Mouse (Mus musculus): ENCODE measurements around the gene Alox5. TPM values are rescaled to one million over a fixed set of nuclear protein-coding genes. Genes with fewer than 3 reads are reported as not detected.

The Alox5 gene
- polyA plus RNA-seq, 1 experiment = 0.74 TPM

DNA sequence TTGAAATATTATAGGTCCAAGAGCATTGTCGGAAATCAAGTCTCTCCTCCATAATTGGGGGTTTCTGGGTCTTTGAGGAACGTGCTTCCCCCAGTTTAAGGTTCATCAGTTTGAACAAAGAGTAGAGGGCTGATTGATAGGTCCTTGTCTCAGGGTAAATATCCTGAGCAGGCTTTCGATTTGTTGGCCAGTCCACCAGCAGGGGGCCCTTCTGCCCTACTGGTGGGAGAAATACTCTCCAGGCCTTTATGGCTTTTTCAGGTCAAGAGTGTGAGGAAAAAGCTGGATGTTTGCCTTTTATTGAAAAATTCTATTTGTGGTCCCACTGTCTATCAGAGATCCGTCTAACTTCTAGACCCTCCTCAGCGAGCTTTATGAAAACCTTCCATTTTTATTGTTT, 32.7 kb downstream of the Alox5 start:
- 60% methylated on average over 5 of the region's 5 CpGs for WGBS
- DNase-seq = no peak
- no peaks in the 10 kb centered on the region for H3K4me1 ChIP-seq (ENCODE audit: control insufficient read depth, insufficient read depth, low read length)

DNA sequence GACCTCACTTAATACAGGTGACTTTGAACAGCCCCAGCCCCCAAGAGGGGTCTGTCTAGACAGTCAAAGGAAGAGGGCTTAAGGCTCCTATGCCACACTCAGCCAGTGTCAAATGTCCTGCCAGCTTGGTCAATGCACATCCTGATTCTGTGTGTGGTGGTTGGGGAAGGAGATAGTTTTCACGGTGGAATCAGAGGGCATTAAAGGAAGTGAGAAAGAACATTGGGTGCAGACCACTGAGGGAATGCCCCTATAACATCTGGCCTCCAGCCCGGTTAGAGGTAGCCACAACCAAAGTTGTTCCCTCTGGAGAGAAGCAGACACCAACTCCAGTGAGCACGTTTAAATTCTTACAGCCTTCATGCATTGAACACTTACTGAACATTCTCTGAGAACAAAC, 33.4 kb downstream of the Alox5 start:
- no peak overlapping the region for H3K4me3 ChIP-seq (replicated peaks; ENCODE audit: insufficient read depth, low read depth, low read length)
- DNase-seq = no peak

More for the DNA sequence above, 32.7 kb downstream of the Alox5 start:
- Histone ChIP-seq H3K27ac (ENCODE audit: insufficient read depth, low read length) (no peak overlapping the region), H3K27me3 (ENCODE audit: control insufficient read depth, insufficient read depth, low read length) (no peaks in the 10 kb centered on the region; the same call in 1 of the 2 replicates), H3K4me3 (replicated peaks; ENCODE audit: insufficient read depth, low read depth, low read length) (no peak overlapping the region)
- TF ChIP-seq CTCF (IDR thresholded peaks at IDR 0.05; ENCODE audit: borderline replicate concordance, insufficient read depth, low read depth, low read length) = no peak
- no peak for TF ChIP-seq POLR2A (IDR thresholded peaks at IDR 0.05; ENCODE audit: borderline replicate concordance, insufficient read depth, low read length)

GRCm38 (mm10) chr6:116423664-116424063, 37.3 kb downstream of the Alox5 start:
- Histone ChIP-seq H3K27me3 (ENCODE audit: control insufficient read depth, insufficient read depth, low read length) (no peaks in the 10 kb centered on the region; the same call in 1 of the 2 replicates), H3K4me3 (replicated peaks; ENCODE audit: insufficient read depth, low read depth, low read length) (no peak overlapping the region), H3K4me1 (ENCODE audit: control insufficient read depth, insufficient read depth, low read length) (0 out of 2 replicates have a peak, but pooled peaks cover 7% of the 10 kb centered on the region), H3K27ac (ENCODE audit: insufficient read depth, low read length) (no peak overlapping the region)
- 60% methylated on average over 2 of the region's 2 CpGs for WGBS
- TF ChIP-seq POLR2A (IDR thresholded peaks at IDR 0.05; ENCODE audit: borderline replicate concordance, insufficient read depth, low read length) (no peak), CTCF (IDR thresholded peaks at IDR 0.05; ENCODE audit: borderline replicate concordance, insufficient read depth, low read depth, low read length) (peak; percentile 55)
- DNase-seq = no peak

More for the DNA sequence above, 33.4 kb downstream of the Alox5 start:
- Histone ChIP-seq H3K27ac (ENCODE audit: insufficient read depth, low read length) (no peak overlapping the region), H3K27me3 (ENCODE audit: control insufficient read depth, insufficient read depth, low read length) (no peaks in the 10 kb centered on the region; the same call in 1 of the 2 replicates), H3K4me1 (ENCODE audit: control insufficient read depth, insufficient read depth, low read length) (no peaks in the 10 kb centered on the region)
- 87% methylated on average over 3 of the region's 3 CpGs for WGBS
- TF ChIP-seq CTCF (IDR thresholded peaks at IDR 0.05; ENCODE audit: borderline replicate concordance, insufficient read depth, low read depth, low read length) = no peak
- TF ChIP-seq POLR2A (IDR thresholded peaks at IDR 0.05; ENCODE audit: borderline replicate concordance, insufficient read depth, low read length) = no peak

DNA sequence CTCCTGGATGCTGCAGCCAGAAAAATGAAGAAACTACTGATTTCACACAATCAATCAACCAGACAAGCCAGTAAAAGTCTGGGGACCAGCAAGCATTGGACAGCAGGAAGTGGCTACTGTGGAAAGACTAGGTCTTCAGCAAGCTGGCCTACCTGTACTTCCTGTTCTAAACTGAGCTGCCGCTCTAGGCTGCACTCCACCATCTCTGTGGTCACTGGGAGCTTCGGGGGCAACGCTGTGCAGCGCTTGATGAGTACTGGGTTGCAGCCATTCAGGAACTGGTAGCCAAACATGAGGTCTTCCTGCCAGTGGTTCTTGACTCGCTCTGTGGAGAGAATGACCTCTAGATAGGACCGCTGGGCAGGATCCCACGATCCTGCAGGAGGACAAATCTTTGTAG, 38.0 kb downstream of the Alox5 start:
- Histone ChIP-seq H3K4me3 (replicated peaks; ENCODE audit: insufficient read depth, low read depth, low read length) (no peak overlapping the region), H3K27me3 (ENCODE audit: control insufficient read depth, insufficient read depth, low read length) (no peaks in the 10 kb centered on the region; the same call in 1 of the 2 replicates), H3K4me1 (ENCODE audit: control insufficient read depth, insufficient read depth, low read length) (0 out of 2 replicates have a peak, but pooled peaks cover 7% of the 10 kb centered on the region), H3K27ac (ENCODE audit: insufficient read depth, low read length) (no peak overlapping the region)
- no peak for DNase-seq
- 85% methylated on average over 7 of the region's 7 CpGs for WGBS
- TF ChIP-seq POLR2A (IDR thresholded peaks at IDR 0.05; ENCODE audit: borderline replicate concordance, insufficient read depth, low read length) (no peak), CTCF (IDR thresholded peaks at IDR 0.05; ENCODE audit: borderline replicate concordance, insufficient read depth, low read depth, low read length) (no peak)

DNA sequence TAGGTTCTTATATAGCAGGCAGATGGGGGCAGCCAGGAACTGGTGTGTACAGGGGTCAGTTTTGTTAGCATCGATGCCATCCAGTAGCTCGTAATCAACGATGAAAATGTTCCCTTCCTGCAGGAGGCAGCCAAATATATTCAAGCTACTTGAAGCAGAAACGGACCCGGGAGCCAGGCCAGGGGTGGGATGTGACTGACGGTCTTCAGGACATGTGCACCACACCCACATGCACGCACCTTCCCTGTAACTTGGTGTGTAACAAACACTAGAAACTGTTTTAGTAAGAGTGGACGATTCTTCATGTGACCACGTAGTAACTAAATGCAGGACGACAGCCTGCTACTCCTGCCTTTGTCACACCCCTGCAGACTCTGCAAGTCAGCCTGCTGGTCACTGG, 40.7 kb downstream of the Alox5 start:
- H3K4me3 ChIP-seq (replicated peaks; ENCODE audit: insufficient read depth, low read depth, low read length) = no peak overlapping the region
- TF ChIP-seq POLR2A (IDR thresholded peaks at IDR 0.05; ENCODE audit: borderline replicate concordance, insufficient read depth, low read length) (no peak), CTCF (IDR thresholded peaks at IDR 0.05; ENCODE audit: borderline replicate concordance, insufficient read depth, low read depth, low read length) (no peak)
- H3K4me1 ChIP-seq (ENCODE audit: control insufficient read depth, insufficient read depth, low read length) = 0 out of 2 replicates have a peak, but pooled peaks cover 7% of the 10 kb centered on the region
- no peak overlapping the region for H3K27ac ChIP-seq (ENCODE audit: insufficient read depth, low read length)
- no peaks in the 10 kb centered on the region for H3K27me3 ChIP-seq (ENCODE audit: control insufficient read depth, insufficient read depth, low read length)
- 21% methylated on average over 10 of the region's 10 CpGs for WGBS
- no peak for DNase-seq

DNA sequence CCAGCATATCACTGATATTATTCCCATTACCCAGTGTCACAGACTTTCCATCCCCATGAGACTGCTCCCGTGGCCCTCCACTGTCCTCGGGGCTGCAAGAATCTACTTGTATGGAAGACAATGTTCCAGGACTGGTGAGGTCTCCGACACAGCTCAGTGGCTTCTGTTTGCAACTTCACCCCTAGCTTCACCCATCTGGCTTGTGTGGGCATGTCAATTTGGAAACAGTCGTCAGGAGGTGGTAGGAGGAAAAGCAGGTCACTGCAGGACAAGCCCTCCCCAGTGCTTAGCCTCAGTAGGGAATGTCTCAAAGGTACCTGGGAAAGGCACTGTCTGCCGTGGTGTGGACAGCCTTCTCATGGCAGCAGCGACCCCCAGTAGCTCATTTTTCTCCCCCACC, 41.3 kb downstream of the Alox5 start:
- TF ChIP-seq CTCF (IDR thresholded peaks at IDR 0.05; ENCODE audit: borderline replicate concordance, insufficient read depth, low read depth, low read length) (no peak), POLR2A (IDR thresholded peaks at IDR 0.05; ENCODE audit: borderline replicate concordance, insufficient read depth, low read length) (no peak)
- H3K27me3 ChIP-seq (ENCODE audit: control insufficient read depth, insufficient read depth, low read length) = no peaks in the 10 kb centered on the region
- H3K4me1 ChIP-seq (ENCODE audit: control insufficient read depth, insufficient read depth, low read length) = 0 out of 2 replicates have a peak, but pooled peaks cover 7% of the 10 kb centered on the region
- no peak overlapping the region for H3K4me3 ChIP-seq (replicated peaks; ENCODE audit: insufficient read depth, low read depth, low read length)
- no peak overlapping the region for H3K27ac ChIP-seq (ENCODE audit: insufficient read depth, low read length)
- WGBS = 43% methylated on average over 6 of the region's 6 CpGs
- no peak for DNase-seq

DNA sequence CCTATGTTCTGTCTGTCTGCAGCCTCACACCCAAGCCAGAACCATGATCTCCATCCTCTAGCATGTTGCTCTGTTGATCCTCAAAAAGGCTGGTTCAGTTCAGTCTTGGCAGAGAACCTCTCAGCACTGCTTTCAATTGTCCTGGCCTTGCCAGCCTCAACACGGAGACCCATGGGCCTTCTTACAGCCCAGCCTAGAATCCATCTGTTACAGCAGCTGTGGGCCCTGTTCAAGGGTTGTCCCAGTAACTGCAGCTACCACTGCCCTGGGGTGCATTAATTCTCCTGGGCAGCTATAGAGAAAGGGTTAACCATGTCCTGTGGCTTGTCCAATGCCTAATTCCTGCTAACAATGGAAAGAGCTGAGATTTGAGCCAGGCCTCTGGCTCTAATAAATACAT, 42.5 kb downstream of the Alox5 start:
- WGBS = 46% methylated on average over 1 of the region's 1 CpGs

DNA sequence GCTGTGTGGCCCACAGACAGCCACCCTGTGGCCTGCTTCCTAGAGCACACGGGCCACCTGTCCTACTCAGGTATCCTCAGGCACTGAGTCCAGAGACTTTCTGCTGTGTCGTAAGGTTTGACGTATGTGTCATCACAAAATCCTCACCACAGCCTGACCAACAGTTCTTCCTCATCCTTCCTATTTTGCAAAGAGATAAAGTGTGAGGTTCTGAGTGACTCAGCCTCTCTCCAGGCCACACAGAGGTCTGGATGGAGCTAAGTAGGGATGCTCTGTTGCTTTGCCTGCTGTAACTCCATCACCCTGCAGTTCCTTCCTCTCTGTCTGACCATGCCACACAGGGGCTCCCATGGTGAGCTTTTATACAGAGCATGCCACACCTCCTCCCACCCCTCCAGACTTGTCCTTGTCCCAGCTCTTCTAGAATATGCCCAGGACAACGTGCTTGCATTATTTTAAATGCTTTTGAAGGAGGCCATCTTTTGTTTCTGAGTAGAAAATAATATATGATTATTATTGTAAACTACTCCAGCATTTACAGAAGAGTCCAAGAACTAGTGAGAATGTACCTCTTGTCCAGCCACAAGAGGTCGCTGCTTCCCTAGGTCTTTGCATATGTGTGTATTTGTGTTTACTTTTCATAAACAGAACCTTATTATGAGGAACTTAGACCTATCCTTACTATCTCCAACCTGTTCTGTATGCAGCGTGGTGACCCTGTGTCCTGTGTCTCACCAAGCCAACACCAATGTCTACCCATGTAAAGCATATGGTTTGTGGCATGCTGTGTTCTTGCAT, 43.3 kb downstream of the Alox5 start:
- no peak for DNase-seq
- H3K4me1 ChIP-seq (ENCODE audit: control insufficient read depth, insufficient read depth, low read length) = 0 out of 2 replicates have a peak, but pooled peaks cover 7% of the 10 kb centered on the region
- no peak overlapping the region for H3K4me3 ChIP-seq (replicated peaks; ENCODE audit: insufficient read depth, low read depth, low read length)
- TF ChIP-seq CTCF (IDR thresholded peaks at IDR 0.05; ENCODE audit: borderline replicate concordance, insufficient read depth, low read depth, low read length) (peak; percentile 33; the same call in 1 of the 2 replicates), POLR2A (IDR thresholded peaks at IDR 0.05; ENCODE audit: borderline replicate concordance, insufficient read depth, low read length) (no peak)
- no peak overlapping the region for H3K27ac ChIP-seq (ENCODE audit: insufficient read depth, low read length)
- 71% methylated on average over 6 of the region's 6 CpGs for WGBS
- no peaks in the 10 kb centered on the region for H3K27me3 ChIP-seq (ENCODE audit: control insufficient read depth, insufficient read depth, low read length)

More for the DNA sequence above, 42.5 kb downstream of the Alox5 start:
- Histone ChIP-seq H3K4me1 (ENCODE audit: control insufficient read depth, insufficient read depth, low read length) (0 out of 2 replicates have a peak, but pooled peaks cover 7% of the 10 kb centered on the region), H3K27me3 (ENCODE audit: control insufficient read depth, insufficient read depth, low read length) (no peaks in the 10 kb centered on the region), H3K27ac (ENCODE audit: insufficient read depth, low read length) (no peak overlapping the region), H3K4me3 (replicated peaks; ENCODE audit: insufficient read depth, low read depth, low read length) (no peak overlapping the region)
- no peak for DNase-seq
- no peak for TF ChIP-seq POLR2A (IDR thresholded peaks at IDR 0.05; ENCODE audit: borderline replicate concordance, insufficient read depth, low read length)
- no peak for TF ChIP-seq CTCF (IDR thresholded peaks at IDR 0.05; ENCODE audit: borderline replicate concordance, insufficient read depth, low read depth, low read length)
